Comparison of ENCODE assay signal across 17 mouse cellular contexts in genomic region chr15:51502058-51502741, GRCm38 (mm10).
DNase-seq lines count a peak whose midpoint lies in the region; ATAC-seq lines count a peak whose summit lies in the region.
"Had no signal": no experiment of that assay in that cellular context is flagged by ENCODE, and none has a peak within 500 bp of the region (broad histone marks: within the 10 kb centered on the region; RNA-seq: fewer than 3 reads in every experiment).

No protein-coding gene starts in this region.

- H3K9ac ChIP-seq in forebrain, embryonic 15.5 days (replicated peaks): no peak overlapping the region
- no peak overlapping the region for H3K9ac ChIP-seq in limb, embryonic 11.5 days (ENCODE audit: low read length)
- H3K9ac ChIP-seq in stomach, embryonic 14.5 days (replicated peaks; ENCODE audit: low read depth, low read length): no peak overlapping the region
- H3K9ac ChIP-seq: hindbrain, embryonic 13.5 days; liver, embryonic 12.5 days had no signal

- H3K4me3 ChIP-seq in forebrain, embryonic 15.5 days: no peak overlapping the region
- no peak overlapping the region for H3K4me3 ChIP-seq in forebrain, embryonic 10.5 days
- H3K4me3 ChIP-seq in limb, embryonic 11.5 days (ENCODE audit: low read depth, low read length): no peak overlapping the region
- H3K4me3 ChIP-seq in stomach, embryonic 14.5 days (ENCODE audit: low read depth, low read length): no peak overlapping the region
- H3K4me3 ChIP-seq: hindbrain, embryonic 13.5 days; layer of hippocampus, adult 2 months; liver, embryonic 12.5 days had no signal

- H3K27ac ChIP-seq in forebrain, embryonic 15.5 days (replicated peaks): no peak overlapping the region
- no peak overlapping the region for H3K27ac ChIP-seq in forebrain, embryonic 10.5 days
- H3K27ac ChIP-seq in limb, embryonic 11.5 days (replicated peaks; ENCODE audit: low read depth, low read length): peak overlapping the region; percentile 78
- H3K27ac ChIP-seq in stomach, embryonic 14.5 days (ENCODE audit: low read length): no peak overlapping the region
- H3K27ac ChIP-seq: hindbrain, embryonic 13.5 days; layer of hippocampus, adult 2 months; liver, embryonic 12.5 days had no signal

- WGBS in forebrain, embryonic 15.5 days: 65% methylated on average over 12 of the region's 12 CpGs
- whole genome bisulfite sequencing in forebrain, embryonic 10.5 days: 77% methylated on average over 12 of the region's 12 CpGs
- WGBS in limb, embryonic 11.5 days: 61% methylated on average over 12 of the region's 12 CpGs
- 40% methylated on average over 12 of the region's 12 CpGs for WGBS in stomach, embryonic 14.5 days

- H3K4me1 ChIP-seq in forebrain, embryonic 15.5 days: peaks cover 14% of the 10 kb centered on the region
- H3K4me1 ChIP-seq in forebrain, embryonic 10.5 days: peaks cover 18% of the 10 kb centered on the region
- H3K4me1 ChIP-seq in limb, embryonic 11.5 days (ENCODE audit: control insufficient read depth, insufficient read depth, low read length): peaks cover 12% of the 10 kb centered on the region
- peaks cover 4% of the 10 kb centered on the region; the same call in 1 of the 2 replicates for H3K4me1 ChIP-seq in stomach, embryonic 14.5 days (ENCODE audit: control insufficient read depth, insufficient read depth, low read length)
- H3K4me1 ChIP-seq: liver, embryonic 12.5 days had no signal

- 0 out of 2 replicates have a peak overlapping the region, but pooled peaks have one; percentile 42 for H3K4me2 ChIP-seq in forebrain, embryonic 15.5 days (replicated peaks)
- H3K4me2 ChIP-seq in limb, embryonic 11.5 days (ENCODE audit: low read depth, severe bottlenecking): no peak overlapping the region
- peak overlapping the region; percentile 15; the same call in 1 of the 2 replicates for H3K4me2 ChIP-seq in stomach, embryonic 14.5 days (replicated peaks; ENCODE audit: low read depth, low read length)
- H3K4me2 ChIP-seq: liver, embryonic 12.5 days had no signal

- H3K9me3 ChIP-seq in forebrain, embryonic 15.5 days: no peaks in the 10 kb centered on the region
- H3K9me3 ChIP-seq in forebrain, embryonic 10.5 days: no peaks in the 10 kb centered on the region
- H3K9me3 ChIP-seq in limb, embryonic 11.5 days (ENCODE audit: control insufficient read depth, low read length): no peaks in the 10 kb centered on the region
- H3K9me3 ChIP-seq in stomach, embryonic 14.5 days (ENCODE audit: control insufficient read depth, low read depth, low read length): no peaks in the 10 kb centered on the region
- H3K9me3 ChIP-seq: G1E; hindbrain, embryonic 13.5 days; liver, embryonic 12.5 days had no signal

- H3K36me3 ChIP-seq in forebrain, embryonic 15.5 days: no peaks in the 10 kb centered on the region
- H3K36me3 ChIP-seq in forebrain, embryonic 10.5 days (replicated peaks): no peaks in the 10 kb centered on the region
- no peaks in the 10 kb centered on the region for H3K36me3 ChIP-seq in limb, embryonic 11.5 days (ENCODE audit: control insufficient read depth, insufficient read depth, low read length)
- no peaks in the 10 kb centered on the region for H3K36me3 ChIP-seq in stomach, embryonic 14.5 days (ENCODE audit: control insufficient read depth, insufficient read depth, low read length)
- H3K36me3 ChIP-seq: G1E; hindbrain, embryonic 13.5 days; liver, embryonic 12.5 days had no signal

- H3K27me3 ChIP-seq in forebrain, embryonic 15.5 days: no peaks in the 10 kb centered on the region
- H3K27me3 ChIP-seq in forebrain, embryonic 10.5 days (ENCODE audit: poor library complexity, severe bottlenecking): no peaks in the 10 kb centered on the region
- no peaks in the 10 kb centered on the region for H3K27me3 ChIP-seq in limb, embryonic 11.5 days (ENCODE audit: control insufficient read depth, insufficient read depth, low read length)
- no peaks in the 10 kb centered on the region for H3K27me3 ChIP-seq in stomach, embryonic 14.5 days (ENCODE audit: control insufficient read depth, insufficient read depth, low read length)
- H3K27me3 ChIP-seq: hindbrain, embryonic 13.5 days; liver, embryonic 12.5 days had no signal

- ATAC-seq in forebrain, embryonic 15.5 days (replicated peaks): 0 out of 2 replicates have a peak, but pooled peaks have one; percentile 29
- 0 out of 2 replicates have a peak, but pooled peaks have one; percentile 4 for ATAC-seq in limb, embryonic 11.5 days (ENCODE audit: insufficient number of reproducible peaks, low FRiP score, low TSS enrichment, low read depth)
- no peak for ATAC-seq in stomach, embryonic 14.5 days (ENCODE audit: insufficient number of reproducible peaks, insufficient read depth, low FRiP score, low read depth)
- ATAC-seq: liver, embryonic 12.5 days had no signal

- no peak for DNase-seq in forebrain, embryonic 10.5 days (ENCODE audit: extremely low spot score, low spot score)
- DNase-seq in lung, postnatal 10 days: peak; percentile 11
- no peak for DNase-seq in lung, adult 18-20 months
- DNase-seq in limb, embryonic 11.5 days (ENCODE audit: low spot score): peak; percentile 44
- DNase-seq in cerebellum, adult 9-11 months: no peak
- DNase-seq in ovary, postnatal 36 days (ENCODE audit: low spot score): no peak
- DNase-seq: adrenal gland, postnatal 10 days; cerebellum, postnatal 14 days; gastrocnemius, postnatal 25 days; kidney, adult 18-20 months; thymus, postnatal 14 days had no signal

Comparison
In these comparisons a context has a peak if more than half of its experiments do, and no peak if none do; other contexts are left out.
1. DNase-seq: peak in lung, postnatal 10 days (single experiment) and limb, embryonic 11.5 days (single experiment); none in forebrain, embryonic 10.5 days (single experiment), lung, adult 18-20 months (0 of 2), cerebellum, adult 9-11 months (single experiment) and ovary, postnatal 36 days (single experiment).